12 mouse cellular contexts compared by ENCODE assay signal in genomic region chr16:35862057-35862456, GRCm38 (mm10). TPM values are rescaled to one million over a fixed set of nuclear protein-coding genes. Genes with fewer than 3 reads are reported as not detected.
DNase-seq lines count a peak whose midpoint lies in the region; ATAC-seq and TF ChIP-seq lines count a peak whose summit lies in the region.
"Had no signal": no experiment of that assay in that cellular context is flagged by ENCODE, and none has a peak within 500 bp of the region (broad histone marks: within the 10 kb centered on the region; RNA-seq: fewer than 3 reads in every experiment).

No protein-coding gene starts in this region.

- no peak for DNase-seq in left cerebral cortex, adult 2 months (ENCODE audit: extremely low spot score in 1 of 2, low spot score in 2 of 2)
- DNase-seq in left cerebral cortex, adult 9 months (ENCODE audit: low spot score in 2 of 2), result no peak
- peak; percentile 25 for DNase-seq in A20 (ENCODE audit: low read depth, low spot score)
- no peak for DNase-seq in CH12.LX (ENCODE audit: extremely low read depth)
- no peak for DNase-seq in liver, postnatal 0 days
- no peak for DNase-seq in embryonic facial prominence, embryonic 10.5 days (ENCODE audit: low spot score)
- no peak for DNase-seq in left cerebral cortex, postnatal 25 days (ENCODE audit: low spot score in 2 of 2)
- DNase-seq: cerebellum, adult 9-10 months; layer of hippocampus, adult 9-11 months; right cerebral cortex, adult 18-20 months had no signal

- no peaks in the 10 kb centered on the region for H3K79me2 ChIP-seq in CH12.LX (replicated peaks; ENCODE audit: control insufficient read depth, extremely low read depth, insufficient read depth, poor library complexity, severe bottlenecking)

- peaks cover 31 to 67% of the 10 kb centered on the region in 2 experiments for H3K36me3 ChIP-seq in CH12.LX (replicated peaks in 1 of 2; ENCODE audit: control insufficient read depth in 1 of 2, insufficient read depth in 1 of 2, low read length in 1 of 2)
- H3K36me3 ChIP-seq in liver, postnatal 0 days (replicated peaks; ENCODE audit: insufficient read depth, low read length), result peaks cover 72% of the 10 kb centered on the region
- H3K36me3 ChIP-seq in embryonic facial prominence, embryonic 10.5 days (replicated peaks), result no peaks in the 10 kb centered on the region
- H3K36me3 ChIP-seq: limb, embryonic 15.5 days had no signal

- in situ Hi-C loops in CH12.LX (cut with MboI; ENCODE audit: low pct_ligation_motif_present, low pct_unique_long_range_greater_than_20kb, low sequenced_read_pairs), result no loop called here

- no peaks in the 10 kb centered on the region for H3K4me1 ChIP-seq in CH12.LX (ENCODE audit: control insufficient read depth in 1 of 2, insufficient read depth in 2 of 2)
- H3K4me1 ChIP-seq in liver, postnatal 0 days (ENCODE audit: insufficient read depth), result no peaks in the 10 kb centered on the region
- no peaks in the 10 kb centered on the region for H3K4me1 ChIP-seq in embryonic facial prominence, embryonic 10.5 days
- H3K4me1 ChIP-seq: limb, embryonic 15.5 days had no signal

- intact Hi-C loops in left cerebral cortex, adult 2 months (cut with DNase I), result no loop called here
- intact Hi-C loops in left cerebral cortex, postnatal 25 days (cut with DNase I), result no loop called here

- no peak overlapping the region for H3K27ac ChIP-seq in left cerebral cortex, adult 2 months
- H3K27ac ChIP-seq in CH12.LX (ENCODE audit: insufficient read depth, low read depth), result no peak overlapping the region
- no peak overlapping the region for H3K27ac ChIP-seq in liver, postnatal 0 days (ENCODE audit: low read depth)
- H3K27ac ChIP-seq in embryonic facial prominence, embryonic 10.5 days (replicated peaks), result no peak overlapping the region
- H3K27ac ChIP-seq: hindbrain, embryonic 14.5 days; limb, embryonic 15.5 days had no signal

- no peak overlapping the region for H3K4me3 ChIP-seq in left cerebral cortex, adult 2 months
- H3K4me3 ChIP-seq in CH12.LX (replicated peaks in 1 of 3; ENCODE audit: low read depth in 2 of 3, low read length in 2 of 3, poor library complexity in 1 of 3), result no peak overlapping the region
- H3K4me3 ChIP-seq in liver, postnatal 0 days (ENCODE audit: low read depth, low read length), result no peak overlapping the region
- H3K4me3 ChIP-seq in embryonic facial prominence, embryonic 10.5 days, result no peak overlapping the region
- H3K4me3 ChIP-seq: limb, embryonic 15.5 days had no signal

- TF ChIP-seq CTCF in left cerebral cortex, adult 2 months (IDR thresholded peaks at IDR 0.05), result peak; percentile 50
- peak; percentile 66 to 92 for TF ChIP-seq CTCF in CH12.LX (conservative IDR thresholded peaks at IDR 0.05 in 1 of 2, IDR thresholded peaks at IDR 0.05 in 1 of 2; ENCODE audit: low read depth in 2 of 2, low read length in 2 of 2)
- peak; percentile 68 for TF ChIP-seq CTCF in liver, postnatal 0 days (IDR thresholded peaks at IDR 0.05; ENCODE audit: low read depth)

- TF ChIP-seq RAD21 in CH12.LX (IDR thresholded peaks at IDR 0.05; ENCODE audit: low read depth, low read length), result peak; percentile 41

- ATAC-seq in liver, postnatal 0 days, result no peak

- no peak overlapping the region for H3K4me2 ChIP-seq in CH12.LX (ENCODE audit: insufficient read depth, low read depth, poor library complexity, severe bottlenecking)
- no peak overlapping the region for H3K4me2 ChIP-seq in liver, postnatal 0 days (ENCODE audit: low read depth, low read length)
- H3K4me2 ChIP-seq: hindbrain, embryonic 14.5 days; limb, embryonic 15.5 days had no signal

- no peak overlapping the region for H3K9ac ChIP-seq in CH12.LX (ENCODE audit: insufficient read depth, low read depth)
- no peak overlapping the region for H3K9ac ChIP-seq in liver, postnatal 0 days (replicated peaks)
- H3K9ac ChIP-seq: hindbrain, embryonic 14.5 days; limb, embryonic 15.5 days had no signal

- 100% methylated on average over 1 of the region's 1 CpGs for WGBS in liver, postnatal 0 days (ENCODE audit: insufficient replicate concordance)
- 90% methylated on average over 1 of the region's 1 CpGs for WGBS in embryonic facial prominence, embryonic 10.5 days

- TF ChIP-seq EP300 in CH12.LX (IDR thresholded peaks at IDR 0.05; ENCODE audit: low read length), result no peak
- no peak for TF ChIP-seq EP300 in liver, postnatal 0 days (IDR thresholded peaks at IDR 0.05; ENCODE audit: low read depth)

- dilution Hi-C loops in CH12.LX (cut with MboI; ENCODE audit: extremely low pct_ligation_motif_present, extremely low pct_unique_long_range_greater_than_20kb, low sequenced_read_pairs), result no loop called here

- TF ChIP-seq POLR2A in CH12.LX (IDR thresholded peaks at IDR 0.05; ENCODE audit: low read depth, low read length), result no peak

- peaks cover 3% of the 10 kb centered on the region for H3K9me3 ChIP-seq in CH12.LX (replicated peaks; ENCODE audit: low read length)
- peaks cover 4% of the 10 kb centered on the region; the same call in 1 of the 2 replicates for H3K9me3 ChIP-seq in liver, postnatal 0 days (ENCODE audit: low read length)
- H3K9me3 ChIP-seq in embryonic facial prominence, embryonic 10.5 days, result no peaks in the 10 kb centered on the region
- H3K9me3 ChIP-seq: limb, embryonic 15.5 days had no signal

- no peaks in the 10 kb centered on the region for H3K27me3 ChIP-seq in CH12.LX (replicated peaks)
- no peaks in the 10 kb centered on the region for H3K27me3 ChIP-seq in liver, postnatal 0 days (ENCODE audit: insufficient read depth, low read length)
- peaks cover 10% of the 10 kb centered on the region; the same call in 1 of the 2 replicates for H3K27me3 ChIP-seq in embryonic facial prominence, embryonic 10.5 days (replicated peaks; ENCODE audit: low read depth, poor library complexity, severe bottlenecking)
- H3K27me3 ChIP-seq: limb, embryonic 15.5 days had no signal

TF ChIP-seq in CH12.LX, 34 proteins besides CTCF, POLR2A, EP300 and RAD21:
- TF ChIP-seq GABPA (IDR thresholded peaks at IDR 0.05; ENCODE audit: insufficient replicate concordance, low read depth, low read length) (no peak), SMC3 (IDR thresholded peaks at IDR 0.05; ENCODE audit: low read depth, low read length) (peak; percentile 36)

RNA-seq across cellular contexts. Expression of gene Parp14, which starts 9.3 kb away (rescaled TPM):
- total RNA-seq in left cerebral cortex, adult 2 months (2021), result 1 to 10 TPM; 1.1 to 1.4 TPM
- total RNA-seq in CH12.LX (2012; rRNA removed), result 5.5 and 6.0 TPM in 2 replicates
- total RNA-seq in CH12.LX (2014; rRNA removed), result 3.5 and 3.9 TPM in 2 replicates
- 5.9 and 6.4 TPM in 2 replicates for polyA plus RNA-seq in CH12.LX (2012; ENCODE audit: insufficient read length, low read depth)
- 2.1 and 2.3 TPM in 2 replicates for polyA plus RNA-seq in liver, postnatal 0 days (2015; fragmentation: Nextera tagmentation; extraction: Ambion mirVana)
- polyA plus RNA-seq in embryonic facial prominence, embryonic 10.5 days (2016; fragmentation: Nextera tagmentation; extraction: Ambion mirVana), result 0.26 and 0.43 TPM in 2 replicates
- 1 to 10 TPM; 1.1 to 1.4 TPM for total RNA-seq in left cerebral cortex, postnatal 25 days (2021)
